ENCODE assay signal across 10 mouse cellular contexts in the genomic region with DNA sequence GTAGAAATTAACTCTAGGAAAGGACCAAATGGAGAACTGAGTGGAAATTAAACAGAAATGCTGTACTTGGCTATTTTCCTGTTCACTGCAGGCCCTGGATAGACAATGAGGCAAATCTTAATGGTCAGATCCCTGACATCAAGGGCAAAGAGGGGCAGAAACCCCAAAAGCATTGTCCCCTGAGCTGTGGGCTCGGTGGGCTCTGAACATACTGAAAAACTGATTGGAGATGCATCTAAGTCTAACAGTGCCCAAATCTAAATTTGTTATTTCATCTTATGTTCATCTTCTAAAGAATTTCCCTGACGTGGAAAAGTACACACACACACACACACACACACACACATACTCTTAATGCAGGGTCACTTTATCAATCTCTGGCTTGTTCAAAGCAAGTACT. TPM values are rescaled to one million over a fixed set of nuclear protein-coding genes. Genes with fewer than 3 reads are reported as not detected.
A peak's percentile ranks its signal among the peaks of the same experiment; 100 is the strongest.
DNase-seq lines count a peak whose midpoint lies in the region; ATAC-seq lines count a peak whose summit lies in the region.
"Had no signal": no experiment of that assay in that cellular context is flagged by ENCODE, and none has a peak within 500 bp of the region (broad histone marks: within the 10 kb centered on the region; RNA-seq: fewer than 3 reads in every experiment).

No protein-coding gene starts in this region.

- peak overlapping the region; percentile 80 for H3K4me2 ChIP-seq in kidney, embryonic 14.5 days (replicated peaks; ENCODE audit: low read depth, low read length)
- peak overlapping the region; percentile 79 for H3K4me2 ChIP-seq in embryonic facial prominence, embryonic 14.5 days (ENCODE audit: low read depth, low read length)
- peak overlapping the region; percentile 73 for H3K4me2 ChIP-seq in hindbrain, embryonic 15.5 days
- peak overlapping the region; percentile 78 for H3K4me2 ChIP-seq in midbrain, embryonic 13.5 days (replicated peaks)

- peaks cover 6% of the 10 kb centered on the region; the same call in 1 of the 2 replicates for H3K4me1 ChIP-seq in kidney, embryonic 14.5 days (ENCODE audit: control insufficient read depth, insufficient read depth, low read length)
- 0 out of 2 replicates have a peak, but pooled peaks cover 11% of the 10 kb centered on the region for H3K4me1 ChIP-seq in embryonic facial prominence, embryonic 14.5 days (ENCODE audit: control insufficient read depth, insufficient read depth, low read length)
- H3K4me1 ChIP-seq in hindbrain, embryonic 15.5 days (replicated peaks) = peaks cover 32% of the 10 kb centered on the region
- peaks cover 38% of the 10 kb centered on the region for H3K4me1 ChIP-seq in midbrain, embryonic 13.5 days (replicated peaks)

- H3K4me3 ChIP-seq in kidney, embryonic 14.5 days (ENCODE audit: low read length) = 0 out of 2 replicates have a peak overlapping the region, but pooled peaks have one; percentile 82
- peak overlapping the region; percentile 76 for H3K4me3 ChIP-seq in embryonic facial prominence, embryonic 14.5 days (ENCODE audit: low read depth, low read length)
- peak overlapping the region; percentile 56 for H3K4me3 ChIP-seq in hindbrain, embryonic 15.5 days
- peak overlapping the region; percentile 77 for H3K4me3 ChIP-seq in midbrain, embryonic 13.5 days (replicated peaks)

- no peaks in the 10 kb centered on the region for H3K36me3 ChIP-seq in kidney, embryonic 14.5 days (ENCODE audit: control insufficient read depth, insufficient read depth, low read length)
- no peaks in the 10 kb centered on the region for H3K36me3 ChIP-seq in embryonic facial prominence, embryonic 14.5 days (ENCODE audit: control insufficient read depth, insufficient read depth, low read length)
- no peaks in the 10 kb centered on the region for H3K36me3 ChIP-seq in hindbrain, embryonic 15.5 days
- H3K36me3 ChIP-seq in midbrain, embryonic 13.5 days = no peaks in the 10 kb centered on the region

- no peaks in the 10 kb centered on the region for H3K27me3 ChIP-seq in kidney, embryonic 14.5 days (ENCODE audit: control insufficient read depth, insufficient read depth, low read length)
- H3K27me3 ChIP-seq in embryonic facial prominence, embryonic 14.5 days (replicated peaks; ENCODE audit: control insufficient read depth, insufficient read depth, low read length) = no peaks in the 10 kb centered on the region
- H3K27me3 ChIP-seq in hindbrain, embryonic 15.5 days = no peaks in the 10 kb centered on the region
- H3K27me3 ChIP-seq in midbrain, embryonic 13.5 days = no peaks in the 10 kb centered on the region

- H3K27ac ChIP-seq in kidney, embryonic 14.5 days (ENCODE audit: low read depth, low read length) = no peak overlapping the region
- H3K27ac ChIP-seq in embryonic facial prominence, embryonic 14.5 days (replicated peaks; ENCODE audit: low read depth, low read length) = peak overlapping the region; percentile 74; the same call in 1 of the 2 replicates
- H3K27ac ChIP-seq in hindbrain, embryonic 15.5 days (replicated peaks) = peak overlapping the region; percentile 99
- peak overlapping the region; percentile 98 for H3K27ac ChIP-seq in midbrain, embryonic 13.5 days

- H3K9me3 ChIP-seq in kidney, embryonic 14.5 days (ENCODE audit: control insufficient read depth, low read length) = no peaks in the 10 kb centered on the region
- H3K9me3 ChIP-seq in embryonic facial prominence, embryonic 14.5 days (ENCODE audit: control insufficient read depth, low read length) = no peaks in the 10 kb centered on the region
- H3K9me3 ChIP-seq in hindbrain, embryonic 15.5 days = no peaks in the 10 kb centered on the region
- no peaks in the 10 kb centered on the region for H3K9me3 ChIP-seq in midbrain, embryonic 13.5 days

- no peak for DNase-seq in kidney, adult 8-10 months
- no peak for DNase-seq in embryonic facial prominence, embryonic 14.5 days (ENCODE audit: low spot score)
- no peak for DNase-seq in right cerebral cortex, postnatal 14 days
- DNase-seq in adrenal gland, adult (ENCODE audit: inconsistent age in 2 of 2, low spot score in 1 of 2) = no peak

- H3K9ac ChIP-seq in kidney, embryonic 14.5 days (ENCODE audit: low read depth, low read length) = no peak overlapping the region
- peak overlapping the region; percentile 75 for H3K9ac ChIP-seq in embryonic facial prominence, embryonic 14.5 days (ENCODE audit: low read depth, low read length)
- peak overlapping the region; percentile 66 for H3K9ac ChIP-seq in hindbrain, embryonic 15.5 days
- H3K9ac ChIP-seq in midbrain, embryonic 13.5 days (replicated peaks) = peak overlapping the region; percentile 89; the same call in 1 of the 2 replicates

- no peak for ATAC-seq in kidney, embryonic 14.5 days (ENCODE audit: low FRiP score, low TSS enrichment)
- no peak for ATAC-seq in embryonic facial prominence, embryonic 14.5 days (ENCODE audit: low read depth)
- no peak for ATAC-seq in hindbrain, embryonic 15.5 days (ENCODE audit: low FRiP score, low read depth)
- no peak for ATAC-seq in midbrain, embryonic 13.5 days
- ATAC-seq in granulocyte monocyte progenitor cell, adult 5-6 weeks (replicated peaks; ENCODE audit: poor library complexity, severe bottlenecking) = no peak

- WGBS in kidney, embryonic 14.5 days = 89% methylated on average over 2 of the region's 2 CpGs
- WGBS in embryonic facial prominence, embryonic 14.5 days = 78% methylated on average over 2 of the region's 2 CpGs
- 72% methylated on average over 2 of the region's 2 CpGs for WGBS in hindbrain, embryonic 15.5 days
- 83% methylated on average over 2 of the region's 2 CpGs for WGBS in midbrain, embryonic 13.5 days

RNA-seq across cellular contexts. Expression of a gene that starts 0.5 kb away (rescaled TPM):
- 40.1 and 43.0 TPM in 2 replicates for polyA plus RNA-seq in kidney, embryonic 14.5 days (2014; fragmentation: Nextera tagmentation; extraction: Ambion mirVana)
- polyA plus RNA-seq in embryonic facial prominence, embryonic 14.5 days (2014; fragmentation: Nextera tagmentation; extraction: Ambion mirVana) = 45.6 and 48.2 TPM in 2 replicates
- polyA plus RNA-seq in hindbrain, embryonic 15.5 days (2015; fragmentation: Nextera tagmentation; extraction: Ambion mirVana) = 294 and 330 TPM in 2 replicates
- 234 and 240 TPM in 2 replicates for polyA plus RNA-seq in midbrain, embryonic 13.5 days (2015; fragmentation: Nextera tagmentation; extraction: Ambion mirVana)
- 0.81 TPM in 1 of 2 replicates, not detected in the other for total RNA-seq in granulocyte monocyte progenitor cell, adult 5-6 weeks (2014; fragmentation: Nextera tagmentation)
- 0.05 TPM in 1 of 2 replicates, not detected in the other for total RNA-seq in granulocyte monocyte progenitor cell, adult 5-6 weeks (2017)
- total RNA-seq: MEL had no signal

RNA-seq across cellular contexts. Expression of a gene that starts 18.0 kb away (rescaled TPM):
- polyA plus RNA-seq in kidney, embryonic 14.5 days (2014; fragmentation: Nextera tagmentation; extraction: Ambion mirVana) = 0.14 and 0.34 TPM in 2 replicates
- polyA plus RNA-seq in embryonic facial prominence, embryonic 14.5 days (2014; fragmentation: Nextera tagmentation; extraction: Ambion mirVana) = 0.38 and 0.40 TPM in 2 replicates
- 0.39 TPM in 1 of 2 replicates, not detected in the other for polyA plus RNA-seq in hindbrain, embryonic 15.5 days (2015; fragmentation: Nextera tagmentation; extraction: Ambion mirVana)
- polyA plus RNA-seq in midbrain, embryonic 13.5 days (2015; fragmentation: Nextera tagmentation; extraction: Ambion mirVana) = 0.44 TPM in 1 of 2 replicates, not detected in the other
- total RNA-seq in granulocyte monocyte progenitor cell, adult 5-6 weeks (2014; fragmentation: Nextera tagmentation) = not detected in 2 replicates
- total RNA-seq in granulocyte monocyte progenitor cell, adult 5-6 weeks (2017) = not detected in 2 replicates
- total RNA-seq: layer of hippocampus, postnatal 14 days; MEL had no signal

RNA-seq across cellular contexts. Expression of a gene that starts 27.8 kb away (rescaled TPM):
- 35.2 and 45.7 TPM in 2 replicates for polyA plus RNA-seq in kidney, embryonic 14.5 days (2014; fragmentation: Nextera tagmentation; extraction: Ambion mirVana)
- polyA plus RNA-seq in embryonic facial prominence, embryonic 14.5 days (2014; fragmentation: Nextera tagmentation; extraction: Ambion mirVana) = 51.8 and 54.6 TPM in 2 replicates
- polyA plus RNA-seq in hindbrain, embryonic 15.5 days (2015; fragmentation: Nextera tagmentation; extraction: Ambion mirVana) = 88.5 and 94.2 TPM in 2 replicates
- polyA plus RNA-seq in midbrain, embryonic 13.5 days (2015; fragmentation: Nextera tagmentation; extraction: Ambion mirVana) = 66.3 and 68.9 TPM in 2 replicates
- total RNA-seq in granulocyte monocyte progenitor cell, adult 5-6 weeks (2014; fragmentation: Nextera tagmentation) = 11.5 and 13.8 TPM in 2 replicates
- 11.3 and 22.4 TPM in 2 replicates for total RNA-seq in granulocyte monocyte progenitor cell, adult 5-6 weeks (2017)

RNA-seq across cellular contexts. Expression of a gene that starts 51.4 kb away (rescaled TPM):
- 18.8 and 25.5 TPM in 2 replicates for polyA plus RNA-seq in kidney, embryonic 14.5 days (2014; fragmentation: Nextera tagmentation; extraction: Ambion mirVana)
- polyA plus RNA-seq in embryonic facial prominence, embryonic 14.5 days (2014; fragmentation: Nextera tagmentation; extraction: Ambion mirVana) = 31.2 and 32.8 TPM in 2 replicates
- 106 and 112 TPM in 2 replicates for polyA plus RNA-seq in hindbrain, embryonic 15.5 days (2015; fragmentation: Nextera tagmentation; extraction: Ambion mirVana)
- polyA plus RNA-seq in midbrain, embryonic 13.5 days (2015; fragmentation: Nextera tagmentation; extraction: Ambion mirVana) = 65.4 and 74.5 TPM in 2 replicates
- 1.7 and 5.4 TPM in 2 replicates for total RNA-seq in granulocyte monocyte progenitor cell, adult 5-6 weeks (2014; fragmentation: Nextera tagmentation)
- 1.4 and 5.0 TPM in 2 replicates for total RNA-seq in granulocyte monocyte progenitor cell, adult 5-6 weeks (2017)

RNA-seq across cellular contexts. Expression of a gene that starts 57.9 kb away (rescaled TPM):
- polyA plus RNA-seq in kidney, embryonic 14.5 days (2014; fragmentation: Nextera tagmentation; extraction: Ambion mirVana) = 180 and 198 TPM in 2 replicates
- polyA plus RNA-seq in embryonic facial prominence, embryonic 14.5 days (2014; fragmentation: Nextera tagmentation; extraction: Ambion mirVana) = 183 and 216 TPM in 2 replicates
- polyA plus RNA-seq in hindbrain, embryonic 15.5 days (2015; fragmentation: Nextera tagmentation; extraction: Ambion mirVana) = 145 and 150 TPM in 2 replicates
- 146 and 151 TPM in 2 replicates for polyA plus RNA-seq in midbrain, embryonic 13.5 days (2015; fragmentation: Nextera tagmentation; extraction: Ambion mirVana)
- total RNA-seq in granulocyte monocyte progenitor cell, adult 5-6 weeks (2014; fragmentation: Nextera tagmentation) = 39.1 and 49.7 TPM in 2 replicates
- total RNA-seq in granulocyte monocyte progenitor cell, adult 5-6 weeks (2017) = 72.1 and 77.6 TPM in 2 replicates
